Mouse (Mus musculus) lung, postnatal 25 days (tissue): Measurements from ENCODE around the gene Mobp.
"Not testable (repeated sequence)": the region's sequence is repeated elsewhere in the genome, so short reads cannot be mapped to it uniquely, and the experiment has no call there.

Experiments
- DNase-seq: peaks from one replicate; pipeline ENCODE4 v3.0.0; 2022; ENCODE audit warnings: low spot score

The Mobp gene

GRCm38 (mm10) chr9:120149222-120149828, at the start of gene Mobp:
Gene Mobp (plus strand): TSS chr9:120149707.
- DNase-seq, result no peak

GRCm38 (mm10) chr9:120101165-120101564, 48.3 kb upstream of the Mobp start:
- no peak for DNase-seq

GRCm38 (mm10) chr9:120108953-120109352, 40.6 kb upstream of the Mobp start:
- DNase-seq, result not testable (repeated sequence)

GRCm38 (mm10) chr9:120110211-120111018, 39.1 kb upstream of the Mobp start, which contains the start of gene Slc25a38:
Gene Slc25a38 (plus strand): TSS chr9:120110374.
- peak; percentile 96 for DNase-seq

- DNase-seq, result no peak
Observed at GRCm38 (mm10) chr9:120111156-120111945, 38.2 kb upstream of the Mobp start.

GRCm38 (mm10) chr9:120112472-120112871, 37.0 kb upstream of the Mobp start:
- no peak for DNase-seq

GRCm38 (mm10) chr9:120113456-120113855, 36.1 kb upstream of the Mobp start:
- DNase-seq, result no peak

- DNase-seq, result no peak
Observed at GRCm38 (mm10) chr9:120114051-120114788, 35.3 kb upstream of the Mobp start.

GRCm38 (mm10) chr9:120114789-120115151, 34.7 kb upstream of the Mobp start:
- no peak for DNase-seq

GRCm38 (mm10) chr9:120115580-120115979, 33.9 kb upstream of the Mobp start:
- no peak for DNase-seq

- DNase-seq, result peak; percentile 21
Observed at GRCm38 (mm10) chr9:120116184-120116624, 33.3 kb upstream of the Mobp start.

- DNase-seq, result no peak
Observed at GRCm38 (mm10) chr9:120118212-120118611, 31.3 kb upstream of the Mobp start.

- no peak for DNase-seq
Observed at GRCm38 (mm10) chr9:120120503-120120902, 29.0 kb upstream of the Mobp start.

GRCm38 (mm10) chr9:120126868-120127267, 22.6 kb upstream of the Mobp start:
- no peak for DNase-seq

- peak; percentile 98 for DNase-seq
Observed at GRCm38 (mm10) chr9:120127538-120128251, 21.8 kb upstream of the Mobp start, which contains the start of gene Rpsa. Gene Rpsa (plus strand): TSS chr9:120127689.

GRCm38 (mm10) chr9:120129276-120129675, 20.2 kb upstream of the Mobp start:
- DNase-seq, result no peak

- no peak for DNase-seq
Observed at GRCm38 (mm10) chr9:120131784-120132288, 17.7 kb upstream of the Mobp start.

- no peak for DNase-seq
Observed at GRCm38 (mm10) chr9:120132980-120133754, 16.3 kb upstream of the Mobp start.

GRCm38 (mm10) chr9:120133755-120134475, 15.6 kb upstream of the Mobp start:
- DNase-seq, result no peak
